Mouse (Mus musculus): ENCODE results near the gene Pank2. TPM values are rescaled to one million over a fixed set of nuclear protein-coding genes. Genes with fewer than 3 reads are reported as not detected.

Gene Pank2
- total and polyA plus RNA-seq, 2 experiments from 2014 or later = 24.0 to 41.8 TPM

DNA sequence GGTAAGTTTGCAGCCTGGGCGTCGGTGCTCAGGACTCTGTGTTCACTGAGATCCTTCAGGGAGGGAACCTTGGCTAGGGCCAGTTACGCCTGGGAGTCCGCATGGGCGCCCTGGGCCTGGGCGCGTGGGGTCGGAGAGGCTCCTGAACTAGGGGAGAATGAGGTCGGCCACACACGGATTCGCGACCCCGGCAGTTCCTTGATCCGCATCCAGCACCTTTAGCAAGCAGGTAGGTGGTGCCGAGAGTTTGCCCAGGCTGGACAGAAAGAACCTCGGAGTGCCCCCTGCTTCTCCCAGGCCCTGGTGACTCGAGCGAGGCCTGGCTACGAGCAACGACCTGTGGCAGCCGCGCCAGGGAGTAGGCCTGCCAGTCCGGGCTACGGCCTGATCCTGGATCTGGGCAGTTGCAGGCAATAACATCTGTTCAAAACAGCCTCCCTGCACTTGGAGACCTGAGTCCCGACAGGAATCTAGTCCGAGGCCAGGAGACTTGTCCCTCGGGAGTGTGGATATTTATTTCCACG lies 28.1 kb upstream of the Pank2 start:
- WGBS = 11% methylated on average over 28 of the region's 28 CpGs
- ATAC-seq (ENCODE audit: low FRiP score) = peak; percentile 55; the same call in 1 of the 2 replicates
- Histone ChIP-seq H3K9ac (replicated peaks; ENCODE audit: low read length, poor library complexity, severe bottlenecking) (peak overlapping the region; percentile 60), H3K4me3 (ENCODE audit: low read depth, low read length) (peak overlapping the region; percentile 41), H3K4me1 (ENCODE audit: insufficient read depth, low read length) (peaks cover 5% of the 10 kb centered on the region; the same call in 1 of the 2 replicates), H3K9me3 (ENCODE audit: low read length) (no peaks in the 10 kb centered on the region), H3K4me2 (ENCODE audit: low read depth, low read length, poor library complexity, severe bottlenecking) (peak overlapping the region; percentile 85), H3K27me3 (ENCODE audit: insufficient read depth, low read length) (no peaks in the 10 kb centered on the region), H3K36me3 (ENCODE audit: insufficient read depth, low read length) (no peaks in the 10 kb centered on the region), H3K27ac (ENCODE audit: low read depth, low read length) (0 out of 2 replicates have a peak overlapping the region, but pooled peaks have one; percentile 26)
- no peak for DNase-seq (ENCODE audit: low spot score)
- TF ChIP-seq CTCF (IDR thresholded peaks at IDR 0.05) = no peak

DNA sequence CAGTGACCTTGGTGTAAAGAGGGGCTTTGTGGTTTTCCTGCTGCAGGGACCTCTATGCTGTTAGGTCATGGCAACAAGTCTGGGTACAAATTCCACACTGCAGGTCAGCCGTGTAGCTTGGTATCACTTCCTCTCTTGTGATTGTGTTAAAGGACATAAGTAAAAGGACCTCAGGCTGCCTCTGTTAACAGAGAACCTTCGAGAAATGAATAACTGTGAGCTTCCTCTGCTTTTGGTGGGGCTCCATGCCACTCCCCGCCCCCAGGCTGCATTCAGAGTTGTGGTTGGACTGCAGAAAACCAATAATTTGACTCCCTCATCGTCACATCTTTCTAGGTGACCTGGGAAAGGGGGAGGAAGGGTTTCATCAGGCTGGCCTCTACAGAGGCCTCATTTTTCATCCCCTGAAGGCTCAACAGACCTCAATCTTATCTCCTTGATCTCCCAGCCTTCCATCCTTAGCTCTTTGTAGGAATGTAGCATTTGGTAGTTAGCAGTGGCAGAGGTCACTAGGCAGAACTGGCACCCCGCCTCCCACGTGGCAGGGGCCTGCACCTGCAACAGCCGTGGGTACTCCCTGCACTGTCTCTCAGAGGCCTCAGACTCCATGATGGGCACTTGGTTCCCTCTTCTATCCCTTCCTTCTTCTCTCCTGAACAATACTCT lies 27.2 kb upstream of the Pank2 start:
- peaks cover 5% of the 10 kb centered on the region; the same call in 1 of the 2 replicates for H3K4me1 ChIP-seq (ENCODE audit: insufficient read depth, low read length)
- no peak for TF ChIP-seq CTCF (IDR thresholded peaks at IDR 0.05)
- no peak overlapping the region; the same call in 1 of the 2 replicates for H3K4me2 ChIP-seq (ENCODE audit: low read depth, low read length, poor library complexity, severe bottlenecking)
- DNase-seq (ENCODE audit: low spot score) (no peak), ATAC-seq (ENCODE audit: low FRiP score) (no peak)
- H3K9me3 ChIP-seq (ENCODE audit: low read length) = no peaks in the 10 kb centered on the region
- H3K9ac ChIP-seq (replicated peaks; ENCODE audit: low read length, poor library complexity, severe bottlenecking) = no peak overlapping the region
- no peaks in the 10 kb centered on the region for H3K27me3 ChIP-seq (ENCODE audit: insufficient read depth, low read length)
- peaks cover 4% of the 10 kb centered on the region; the same call in 1 of the 2 replicates for H3K36me3 ChIP-seq (ENCODE audit: insufficient read depth, low read length)
- H3K4me3 ChIP-seq (ENCODE audit: low read depth, low read length) = no peak overlapping the region
- WGBS = 84% methylated on average over 7 of the region's 7 CpGs
- H3K27ac ChIP-seq (ENCODE audit: low read depth, low read length) = no peak overlapping the region

DNA sequence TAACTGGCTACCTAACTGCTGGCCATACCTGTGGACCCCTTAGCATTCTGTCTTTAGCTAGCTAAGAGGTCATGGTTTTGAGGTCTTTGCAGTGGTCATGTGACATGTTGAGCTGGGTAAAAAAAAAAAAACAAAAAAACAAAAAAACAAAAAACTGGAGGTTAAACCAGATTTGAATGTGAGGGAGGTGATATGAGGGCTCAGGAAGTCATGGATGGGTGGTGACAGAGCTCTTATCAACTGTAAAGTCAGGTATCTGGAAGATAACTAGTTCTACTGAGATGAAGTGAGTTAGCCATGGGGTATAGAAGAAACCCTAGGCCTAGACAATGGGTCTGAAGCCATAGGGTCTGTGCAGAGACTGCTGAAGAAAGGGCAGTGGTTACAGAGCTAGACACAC lies 20.1 kb upstream of the Pank2 start:
- TF ChIP-seq CTCF (IDR thresholded peaks at IDR 0.05) = no peak
- ATAC-seq (ENCODE audit: low FRiP score) (no peak), DNase-seq (ENCODE audit: low spot score) (no peak)
- H3K4me2 ChIP-seq (ENCODE audit: low read depth, low read length, poor library complexity, severe bottlenecking) = no peak overlapping the region
- H3K27me3 ChIP-seq (ENCODE audit: insufficient read depth, low read length) = no peaks in the 10 kb centered on the region
- no peaks in the 10 kb centered on the region for H3K9me3 ChIP-seq (ENCODE audit: low read length)
- no peak overlapping the region for H3K27ac ChIP-seq (ENCODE audit: low read depth, low read length)
- H3K4me1 ChIP-seq (ENCODE audit: insufficient read depth, low read length) = no peaks in the 10 kb centered on the region
- H3K4me3 ChIP-seq (ENCODE audit: low read depth, low read length) = no peak overlapping the region
- H3K9ac ChIP-seq (replicated peaks; ENCODE audit: low read length, poor library complexity, severe bottlenecking) = no peak overlapping the region
- peaks cover 16% of the 10 kb centered on the region for H3K36me3 ChIP-seq (ENCODE audit: insufficient read depth, low read length)

DNA sequence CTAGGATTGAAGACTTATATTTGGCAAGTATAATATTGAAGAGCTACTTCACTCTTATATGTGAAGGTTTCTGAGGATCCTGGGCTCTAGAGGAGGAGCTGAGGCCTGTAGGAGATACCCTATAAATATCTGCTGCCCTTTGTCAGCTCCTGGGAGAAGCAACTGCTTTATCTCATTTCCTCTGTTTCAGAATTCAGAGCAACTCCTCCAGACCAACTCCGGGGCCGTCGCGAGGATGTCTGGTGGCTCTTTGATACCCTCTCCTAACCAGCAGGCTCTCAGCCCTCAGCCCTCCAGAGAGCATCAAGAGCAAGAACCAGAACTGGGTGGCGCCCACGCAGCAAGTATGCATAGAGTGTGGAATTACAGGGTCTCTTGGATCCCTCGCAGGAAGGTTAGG lies 19.4 kb upstream of the Pank2 start:
- H3K27me3 ChIP-seq (ENCODE audit: insufficient read depth, low read length) = no peaks in the 10 kb centered on the region
- peaks cover 16% of the 10 kb centered on the region for H3K36me3 ChIP-seq (ENCODE audit: insufficient read depth, low read length)
- H3K9ac ChIP-seq (replicated peaks; ENCODE audit: low read length, poor library complexity, severe bottlenecking) = no peak overlapping the region
- no peak for TF ChIP-seq CTCF (IDR thresholded peaks at IDR 0.05)
- H3K27ac ChIP-seq (ENCODE audit: low read depth, low read length) = no peak overlapping the region
- no peak overlapping the region for H3K4me2 ChIP-seq (ENCODE audit: low read depth, low read length, poor library complexity, severe bottlenecking)
- DNase-seq (ENCODE audit: low spot score) (no peak), ATAC-seq (ENCODE audit: low FRiP score) (no peak)
- no peaks in the 10 kb centered on the region for H3K4me1 ChIP-seq (ENCODE audit: insufficient read depth, low read length)
- H3K9me3 ChIP-seq (ENCODE audit: low read length) = no peaks in the 10 kb centered on the region
- no peak overlapping the region for H3K4me3 ChIP-seq (ENCODE audit: low read depth, low read length)
- WGBS = 95% methylated on average over 7 of the region's 7 CpGs

DNA sequence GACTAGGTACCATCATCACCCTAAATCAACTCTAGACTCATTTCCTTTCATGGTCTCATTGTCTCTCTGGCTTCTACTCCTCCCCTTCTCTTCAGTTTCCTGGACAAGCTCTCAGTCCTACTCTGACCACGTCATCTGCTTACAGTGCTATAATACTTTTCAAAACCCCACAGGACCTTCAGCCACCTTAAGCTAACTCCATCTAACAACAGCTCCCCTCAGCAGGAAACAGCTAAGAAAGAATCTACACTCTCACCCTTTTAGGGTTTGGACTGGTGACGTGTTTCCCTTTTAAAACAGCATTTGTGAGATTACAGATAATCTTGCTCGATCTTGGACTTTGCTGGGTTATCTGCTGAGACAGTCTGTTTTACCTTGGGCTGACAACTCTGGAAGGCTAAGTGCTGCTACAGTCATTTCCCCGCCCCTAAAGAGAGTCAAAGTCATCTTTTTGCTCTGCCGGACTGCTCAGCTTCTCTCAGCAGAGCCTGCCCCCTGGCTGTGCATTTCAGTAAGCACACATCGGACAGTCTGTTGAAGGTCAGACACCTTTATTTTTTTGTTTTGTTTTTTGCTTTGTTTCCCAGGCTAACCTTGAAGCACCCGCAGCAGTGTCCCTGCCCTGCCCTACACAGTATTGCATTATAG lies 8.5 kb upstream of the Pank2 start:
- Histone ChIP-seq H3K9ac (replicated peaks; ENCODE audit: low read length, poor library complexity, severe bottlenecking) (0 out of 2 replicates have a peak overlapping the region, but pooled peaks have one; percentile 8), H3K27me3 (ENCODE audit: insufficient read depth, low read length) (no peaks in the 10 kb centered on the region), H3K27ac (ENCODE audit: low read depth, low read length) (no peak overlapping the region), H3K36me3 (ENCODE audit: insufficient read depth, low read length) (no peaks in the 10 kb centered on the region), H3K4me2 (ENCODE audit: low read depth, low read length, poor library complexity, severe bottlenecking) (no peak overlapping the region), H3K4me1 (ENCODE audit: insufficient read depth, low read length) (no peaks in the 10 kb centered on the region), H3K4me3 (ENCODE audit: low read depth, low read length) (no peak overlapping the region), H3K9me3 (ENCODE audit: low read length) (no peaks in the 10 kb centered on the region)
- ATAC-seq (ENCODE audit: low FRiP score) = peak; percentile 52; the same call in 1 of the 2 replicates
- WGBS = 27% methylated on average over 7 of the region's 7 CpGs
- peak; percentile 84 for TF ChIP-seq CTCF (IDR thresholded peaks at IDR 0.05)
- DNase-seq (ENCODE audit: low spot score) = peak; percentile 73

DNA sequence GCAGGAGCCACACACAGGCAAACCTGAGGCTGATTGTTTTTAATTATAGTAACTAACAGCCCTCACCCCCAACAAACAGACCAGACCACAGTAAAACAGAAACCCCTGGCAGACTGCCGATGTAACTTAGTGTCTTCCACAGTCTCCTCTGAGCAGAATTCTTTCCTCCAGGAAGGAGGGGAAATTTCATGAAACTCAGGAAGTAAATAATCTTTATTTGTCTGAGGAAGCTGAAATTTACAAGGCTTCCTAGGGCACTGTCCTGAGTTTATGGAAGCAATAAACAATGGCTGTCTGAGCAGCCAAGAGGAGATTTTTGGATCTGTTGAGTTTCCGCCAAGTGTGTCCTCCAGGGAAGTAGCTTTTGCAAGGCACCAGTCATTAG lies 8.0 kb upstream of the Pank2 start:
- no peak overlapping the region for H3K27ac ChIP-seq (ENCODE audit: low read depth, low read length)
- no peak for TF ChIP-seq CTCF (IDR thresholded peaks at IDR 0.05)
- no peaks in the 10 kb centered on the region for H3K27me3 ChIP-seq (ENCODE audit: insufficient read depth, low read length)
- no peaks in the 10 kb centered on the region for H3K9me3 ChIP-seq (ENCODE audit: low read length)
- no peaks in the 10 kb centered on the region for H3K36me3 ChIP-seq (ENCODE audit: insufficient read depth, low read length)
- no peaks in the 10 kb centered on the region for H3K4me1 ChIP-seq (ENCODE audit: insufficient read depth, low read length)
- WGBS = 78% methylated on average over 2 of the region's 2 CpGs
- H3K4me3 ChIP-seq (ENCODE audit: low read depth, low read length) = no peak overlapping the region
- no peak overlapping the region for H3K4me2 ChIP-seq (ENCODE audit: low read depth, low read length, poor library complexity, severe bottlenecking)
- H3K9ac ChIP-seq (replicated peaks; ENCODE audit: low read length, poor library complexity, severe bottlenecking) = 0 out of 2 replicates have a peak overlapping the region, but pooled peaks have one; percentile 8
- ATAC-seq (ENCODE audit: low FRiP score) (no peak), DNase-seq (ENCODE audit: low spot score) (no peak)
